Mouse (Mus musculus) inflammation-experienced regulatory T-cells, adult 6 months (primary cell): ENCODE measurements around the gene Ppp1r2. TPM values are rescaled to one million over a fixed set of nuclear protein-coding genes. Genes with fewer than 3 reads are reported as not detected.

Experiments
- ATAC-seq: one replicate; pipeline ENCODE4 v1.8.0; 2017
- polyA plus RNA-seq, 3 experiments: library from polyadenylated mRNA; unstranded; fragments of 100-300 nt; shearing (Covaris generic); gene quantifications; one replicate each; pipeline ENCODE4 v1.2.1; 2017

The Ppp1r2 gene
- polyA plus RNA-seq, 3 experiments from 2014 or later: 11.7 to 25.1 (median 13.1) TPM

GRCm38 (mm10) chr16:31287712-31288111 is 12.6 kb upstream of the Ppp1r2 start:
- no peak for ATAC-seq

GRCm38 (mm10) chr16:31286801-31287488 is 11.9 kb upstream of the Ppp1r2 start:
- ATAC-seq: no peak

- no peak for ATAC-seq
Measured at GRCm38 (mm10) chr16:31281981-31282380, 6.9 kb upstream of the Ppp1r2 start.

- no peak for ATAC-seq
Measured at GRCm38 (mm10) chr16:31280176-31280575, 5.1 kb upstream of the Ppp1r2 start.

GRCm38 (mm10) chr16:31278581-31278980 is 3.5 kb upstream of the Ppp1r2 start:
- no peak for ATAC-seq

GRCm38 (mm10) chr16:31278081-31278480 is 3.0 kb upstream of the Ppp1r2 start:
- no peak for ATAC-seq

- no peak for ATAC-seq
Measured at GRCm38 (mm10) chr16:31276962-31277361, 1.9 kb upstream of the Ppp1r2 start.

- no peak for ATAC-seq
Measured at GRCm38 (mm10) chr16:31276539-31276938, 1.5 kb upstream of the Ppp1r2 start.

GRCm38 (mm10) chr16:31274084-31274483 is 993 bp downstream of the Ppp1r2 start:
- no peak for ATAC-seq

GRCm38 (mm10) chr16:31266692-31267091 is 8.4 kb downstream of the Ppp1r2 start:
- no peak for ATAC-seq

GRCm38 (mm10) chr16:31256151-31256550 is 18.9 kb downstream of the Ppp1r2 start:
- no peak for ATAC-seq

- no peak for ATAC-seq
Measured at GRCm38 (mm10) chr16:31255685-31256084, 19.4 kb downstream of the Ppp1r2 start.

- no peak for ATAC-seq
Measured at GRCm38 (mm10) chr16:31249401-31249800, 25.7 kb downstream of the Ppp1r2 start.

GRCm38 (mm10) chr16:31248717-31249116 is 26.4 kb downstream of the Ppp1r2 start:
- ATAC-seq: no peak

- no peak for ATAC-seq
Measured at GRCm38 (mm10) chr16:31247442-31247841, 27.6 kb downstream of the Ppp1r2 start.

- no peak for ATAC-seq
Measured at GRCm38 (mm10) chr16:31244053-31244452, 31.0 kb downstream of the Ppp1r2 start.

GRCm38 (mm10) chr16:31241433-31241832 is 33.6 kb downstream of the Ppp1r2 start:
- ATAC-seq: no peak

- ATAC-seq: no peak
Measured at GRCm38 (mm10) chr16:31240569-31240968, 34.5 kb downstream of the Ppp1r2 start.

GRCm38 (mm10) chr16:31238281-31238680 is 36.8 kb downstream of the Ppp1r2 start:
- ATAC-seq: no peak

GRCm38 (mm10) chr16:31235457-31236310 is 39.4 kb downstream of the Ppp1r2 start:
- ATAC-seq: peak; percentile 63

- no peak for ATAC-seq
Measured at GRCm38 (mm10) chr16:31234808-31235456, 40.1 kb downstream of the Ppp1r2 start.

- no peak for ATAC-seq
Measured at GRCm38 (mm10) chr16:31234356-31234755, 40.7 kb downstream of the Ppp1r2 start.
